Mouse (Mus musculus) spleen, adult 2 months (tissue): ENCODE data around the gene Nup93.

ENCODE experiments used
- CTCF ChIP-seq: fragments of 200-500 bp; IDR thresholded peaks from 2 replicates; pipeline ENCODE4 v1.5.1; 2011; ENCODE audit warnings: mild to moderate bottlenecking, inconsistent platforms; ENCODE audit not compliant: insufficient read depth, insufficient read length, insufficient replicate concordance; ENCODE audit errors: extremely low read depth
- POLR2A ChIP-seq: fragments of 200-500 bp; IDR thresholded peaks from 2 replicates; pipeline ENCODE4 v1.6.1; 2011; ENCODE audit warnings: low read depth, low read length, inconsistent platforms

- TF ChIP-seq CTCF (no peak), POLR2A (no peak)
Measured at GRCm38 (mm10) chr8:94171321-94171755, 43.0 kb upstream of the Nup93 start.
